Mouse (Mus musculus): ENCODE data around the gene Klc2. TPM values are rescaled to one million over a fixed set of nuclear protein-coding genes. Genes with fewer than 3 reads are reported as not detected.

Klc2 gene
- 10 to 100 TPM; 16.7 to 20.6 TPM for polyA plus RNA-seq (2012; fragmentation: generic; extraction: Trizol)

GRCm38 (mm10) chr19:5118384-5118698, at the start of gene Klc2:
Klc2 (minus strand) TSS chr19:5118560.

DNA sequence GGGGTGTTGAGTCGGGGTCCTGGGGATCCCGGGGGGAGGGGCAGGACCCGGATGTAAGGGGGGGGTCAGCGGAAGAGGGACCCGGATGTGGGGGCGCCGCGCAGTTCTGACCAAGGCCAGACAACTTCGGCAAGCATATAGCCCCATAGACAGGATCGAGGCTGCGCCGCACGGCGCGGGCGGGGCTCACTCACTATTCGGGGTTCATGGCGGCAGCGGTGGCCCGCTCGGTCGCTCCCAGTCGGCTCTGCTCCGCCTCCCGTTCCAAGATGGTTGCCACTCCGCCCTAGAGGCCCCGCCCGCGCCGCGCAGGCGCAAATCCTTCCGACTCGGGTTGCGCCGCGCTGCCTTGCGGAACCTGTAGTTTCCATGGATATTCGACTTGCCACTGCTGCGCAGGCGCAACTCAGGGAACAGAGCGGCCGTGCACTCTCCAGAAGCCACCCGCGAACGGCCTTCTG, 11.6 kb downstream of the Klc2 start, which contains the start of gene Rab1b:
Gene Rab1b, minus strand, starts transcription at position 342 of the 461 bp plus-strand sequence.

GRCm38 (mm10) chr19:5098363-5099143, 19.8 kb downstream of the Klc2 start, which contains the start of gene Cnih2:
Cnih2 (minus strand) TSS chr19:5098521.

GRCm38 (mm10) chr19:5087884-5088728, 30.3 kb downstream of the Klc2 start, which contains the start of gene Yif1a:
Yif1a (plus strand) TSS chr19:5088538.

DNA sequence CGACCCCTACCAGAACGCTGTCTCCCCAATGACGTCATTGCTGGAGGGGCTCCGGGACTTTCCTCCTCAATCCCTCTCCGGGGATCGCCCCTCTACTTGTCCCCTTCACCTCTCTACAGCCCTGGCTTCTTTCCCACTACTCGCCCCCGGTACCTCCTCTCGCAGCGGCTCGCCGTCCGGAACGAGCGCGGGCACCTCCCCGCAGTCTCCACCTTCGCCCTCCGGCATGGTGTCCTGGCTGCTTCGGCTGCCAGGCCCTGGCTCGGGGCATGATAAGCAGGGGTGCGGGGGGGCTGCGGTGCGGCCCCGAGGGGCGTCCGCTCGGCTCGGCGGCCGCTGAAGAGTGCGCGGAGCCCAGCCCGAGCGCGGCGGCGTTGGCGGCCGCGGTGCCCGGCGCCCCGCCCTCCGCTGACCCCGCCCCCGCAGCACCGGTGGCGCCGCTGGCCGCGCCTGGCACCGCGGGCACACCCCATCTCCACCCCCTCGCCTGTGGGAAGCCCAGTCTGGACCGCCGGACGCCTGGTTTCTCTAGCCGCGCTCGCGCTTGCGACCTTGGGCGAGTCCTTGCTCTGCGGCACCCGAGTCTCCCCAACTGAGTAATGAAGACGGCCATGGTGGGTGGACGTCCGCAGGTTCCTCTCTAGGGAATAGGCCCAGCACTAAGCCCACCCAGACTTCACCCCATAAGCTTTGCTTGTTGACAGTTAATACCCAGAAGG, 33.1 kb downstream of the Klc2 start, which contains the start of gene Tmem151a:
Gene Tmem151a, minus strand, starts transcription at position 387 of the 719 bp plus-strand sequence.

GRCm38 (mm10) chr19:5067867-5068569, 50.3 kb downstream of the Klc2 start, which contains the start of gene Cd248:
Cd248 (plus strand) TSS chr19:5068078.

Other genes with a start within 250 kb of the Klc2 start
- gene Actn3, start 240.7 kb downstream of the Klc2 start, polyA plus RNA-seq (2012; fragmentation: generic; extraction: Trizol) = 1 to 10 TPM; 2.6 to 6.1 TPM
- gene Zdhhc24, start 239.9 kb downstream of the Klc2 start, polyA plus RNA-seq (2012; fragmentation: generic; extraction: Trizol) = 10 to 100 TPM in 1 of 2 experiments, 1 to 10 TPM in 1; 2.9 to 13.9 TPM
- gene Bbs1, start 211.9 kb downstream of the Klc2 start, polyA plus RNA-seq (2012; fragmentation: generic; extraction: Trizol) = 1 to 10 TPM; 1.3 to 5.5 TPM
- 10 to 100 TPM; 78.5 to 79.8 TPM for gene Dpp3, start 190.3 kb downstream of the Klc2 start, polyA plus RNA-seq (2012; fragmentation: generic; extraction: Trizol)
- 1 to 10 TPM; 3.2 to 4.7 TPM for gene Peli3, start 175.4 kb downstream of the Klc2 start, polyA plus RNA-seq (2012; fragmentation: generic; extraction: Trizol)
- gene Mrpl11, start 156.4 kb downstream of the Klc2 start, polyA plus RNA-seq (2012; fragmentation: generic; extraction: Trizol) = 100 to 1,000 TPM in 1 of 2 experiments, 10 to 100 TPM in 1; 75.2 to 151 TPM
- gene Npas4, start 128.2 kb downstream of the Klc2 start, polyA plus RNA-seq (2012; fragmentation: generic; extraction: Trizol) = under 1 TPM; 0.01 to 0.11 TPM
- gene Slc29a2, start 94.7 kb downstream of the Klc2 start, polyA plus RNA-seq (2012; fragmentation: generic; extraction: Trizol) = 1 to 10 TPM; 1.3 to 1.5 TPM
- gene B4gat1, start 79.7 kb downstream of the Klc2 start, polyA plus RNA-seq (2012; fragmentation: generic; extraction: Trizol) = 10 to 100 TPM; 18.7 to 79.2 TPM
- gene AC124502.3, start 79.7 kb downstream of the Klc2 start, polyA plus RNA-seq (2012; fragmentation: generic; extraction: Trizol) = 1 to 10 TPM in 1 of 2 experiments, under 1 TPM in 1; 0.95 to 3.4 TPM
- gene Brms1, start 77.2 kb downstream of the Klc2 start, polyA plus RNA-seq (2012; fragmentation: generic; extraction: Trizol) = 10 to 100 TPM; 43.2 to 81.1 TPM
- gene Rin1, start 68.1 kb downstream of the Klc2 start, polyA plus RNA-seq (2012; fragmentation: generic; extraction: Trizol) = 10 to 100 TPM; 14.9 to 21.8 TPM
- 100 to 1,000 TPM; 106 to 492 TPM for gene Cd248, start 50.5 kb downstream of the Klc2 start, polyA plus RNA-seq (2012; fragmentation: generic; extraction: Trizol)
- gene Tmem151a, start 33.0 kb downstream of the Klc2 start, polyA plus RNA-seq (2012; fragmentation: generic; extraction: Trizol) = 1 to 10 TPM; 3.1 to 4.6 TPM
- gene Yif1a, start 30.0 kb downstream of the Klc2 start, polyA plus RNA-seq (2012; fragmentation: generic; extraction: Trizol) = 100 to 1,000 TPM; 137 to 166 TPM
- 10 to 100 TPM in 1 of 2 experiments, 1 to 10 TPM in 1; 2.5 to 10.3 TPM for gene Cnih2, start 20.0 kb downstream of the Klc2 start, polyA plus RNA-seq (2012; fragmentation: generic; extraction: Trizol)
- gene Rab1b, start 11.5 kb downstream of the Klc2 start, polyA plus RNA-seq (2012; fragmentation: generic; extraction: Trizol) = 100 to 1,000 TPM; 192 to 232 TPM
- 10 to 100 TPM in 1 of 2 experiments, 1 to 10 TPM in 1; 7.7 to 24.1 TPM for gene Pacs1, start 154.6 kb upstream of the Klc2 start, polyA plus RNA-seq (2012; fragmentation: generic; extraction: Trizol)
- 100 to 1,000 TPM; 155 to 206 TPM for gene Sf3b2, start 176.9 kb upstream of the Klc2 start, polyA plus RNA-seq (2012; fragmentation: generic; extraction: Trizol)
- under 1 TPM; 0.01 to 0.04 TPM for gene Gal3st3, start 179.8 kb upstream of the Klc2 start, polyA plus RNA-seq (2012; fragmentation: generic; extraction: Trizol)
- under 1 TPM in 1 of 2 experiments, not detected in 1; 0.01 TPM for gene Catsper1, start 217.2 kb upstream of the Klc2 start, polyA plus RNA-seq (2012; fragmentation: generic; extraction: Trizol)
- gene Cst6, start 231.0 kb upstream of the Klc2 start, polyA plus RNA-seq (2012; fragmentation: generic; extraction: Trizol) = 10 to 100 TPM; 13.3 to 17.5 TPM
- 10 to 100 TPM; 19.7 to 31.1 TPM for gene Eif1ad, start 248.2 kb upstream of the Klc2 start, polyA plus RNA-seq (2012; fragmentation: generic; extraction: Trizol)
- 100 to 1,000 TPM; 410 to 751 TPM for gene Banf1, start 248.6 kb upstream of the Klc2 start, polyA plus RNA-seq (2012; fragmentation: generic; extraction: Trizol)